Mouse (Mus musculus) MEL (cell line): ENCODE results near the gene Crim1. TPM values are rescaled to one million over a fixed set of nuclear protein-coding genes. Genes with fewer than 3 reads are reported as not detected.

Experiments
- DNase-seq: peaks from one replicate; pipeline ENCODE4 v3.0.0; 2011; ENCODE audit warnings: low read depth, low spot score
- H3K27ac ChIP-seq: 2 replicates; pipeline ENCODE4 v1.5.1; 2012; ENCODE audit warnings: low read depth, mild to moderate bottlenecking, control low read depth, low read length, moderate library complexity; ENCODE audit not compliant: control insufficient read depth
- H3K27me3 ChIP-seq, 2 experiments: fragments of 150-350 bp in 1 of 2; sonication (generic) in 1 of 2; 2 replicates each; pipeline ENCODE4 v1.6.1; 2012; ENCODE audit warnings: low read length in 2 of 2, mild to moderate bottlenecking in 2 of 2, improper control_type of control experiment in 1 of 2, moderate library complexity in 1 of 2; ENCODE audit not compliant: insufficient read depth in 2 of 2, control insufficient read depth in 1 of 2
- H3K36me3 ChIP-seq, 2 experiments: 2 replicates each; pipeline ENCODE4 v1.6.1; 2012 to 2014; ENCODE audit warnings: low read length in 2 of 2, improper control_type of control experiment in 1 of 2, inconsistent platforms in 1 of 2, mild to moderate bottlenecking in 1 of 2; ENCODE audit not compliant: insufficient read depth in 2 of 2, control insufficient read depth in 1 of 2
- H3K4me1 ChIP-seq, 2 experiments: fragments of 150-350 bp in 1 of 2; sonication (generic) in 1 of 2; 2 replicates each; pipeline ENCODE4 v1.6.1; 2012; ENCODE audit warnings: low read length in 2 of 2, improper control_type of control experiment in 1 of 2, mild to moderate bottlenecking in 1 of 2; ENCODE audit not compliant: insufficient read depth in 2 of 2, control insufficient read depth in 1 of 2
- H3K4me3 ChIP-seq, 2 experiments: fragments of 150-350 bp in 1 of 2; sonication (generic) in 1 of 2; 2 replicates each; pipeline ENCODE4 v1.5.1; 2012; ENCODE audit warnings: low read depth in 2 of 2, low read length in 2 of 2, mild to moderate bottlenecking in 2 of 2, moderate library complexity in 2 of 2, control low read depth in 1 of 2, improper control_type of control experiment in 1 of 2; ENCODE audit not compliant: control insufficient read depth in 1 of 2, insufficient read depth in 1 of 2
- H3K79me2 ChIP-seq: 2 replicates; pipeline ENCODE4 v1.6.1; 2012; ENCODE audit warnings: mild to moderate bottlenecking, low read length, moderate library complexity; ENCODE audit not compliant: control insufficient read depth, poor library complexity, insufficient read depth
- H3K9ac ChIP-seq: 2 replicates; pipeline ENCODE4 v1.6.1; 2012; ENCODE audit warnings: low read depth, mild to moderate bottlenecking, control low read depth, low read length, moderate library complexity; ENCODE audit not compliant: control insufficient read depth, poor library complexity, severe bottlenecking
- H3K9me3 ChIP-seq: fragments of 150-350 bp; sonication (generic); replicated peaks from 2 replicates; pipeline ENCODE4 v1.6.1; 2012; ENCODE audit warnings: mild to moderate bottlenecking, low read length, improper control_type of control experiment, moderate library complexity; ENCODE audit not compliant: insufficient read depth
- BHLHE40 ChIP-seq: IDR thresholded peaks from 2 replicates; pipeline ENCODE4 v1.6.1; 2012; ENCODE audit warnings: low read depth, mild to moderate bottlenecking, inconsistent platforms, low read length, improper control_type of control experiment, borderline replicate concordance
- CHD1 ChIP-seq: IDR thresholded peaks from 2 replicates; pipeline ENCODE4 v1.6.1; 2012; ENCODE audit warnings: low read depth, mild to moderate bottlenecking, inconsistent platforms, low read length, improper control_type of control experiment
- CHD2 ChIP-seq: IDR thresholded peaks from 2 replicates; pipeline ENCODE4 v1.6.1; 2011; ENCODE audit warnings: low read length, improper control_type of control experiment
- E2F4 ChIP-seq: IDR thresholded peaks from 2 replicates; pipeline ENCODE4 v1.6.1; 2011; ENCODE audit warnings: low read depth, low read length, improper control_type of control experiment, borderline replicate concordance
- ELF1 ChIP-seq: IDR thresholded peaks from 2 replicates; pipeline ENCODE4 v1.6.1; 2014; ENCODE audit warnings: low read depth, mild to moderate bottlenecking, inconsistent platforms, low read length, improper control_type of control experiment, moderate library complexity
- EP300 ChIP-seq, 2 experiments: IDR thresholded peaks; 2 replicates each; pipeline ENCODE4 v1.6.1; 2011; ENCODE audit warnings: improper control_type of control experiment in 2 of 2, low read length in 2 of 2, low read depth in 1 of 2, mild to moderate bottlenecking in 1 of 2
- GATA1 ChIP-seq: IDR thresholded peaks from 2 replicates; pipeline ENCODE4 v1.6.1; 2011; ENCODE audit warnings: low read depth, low read length, improper control_type of control experiment
- JUND ChIP-seq: IDR thresholded peaks from 2 replicates; pipeline ENCODE4 v1.6.1; 2011; ENCODE audit warnings: low read depth, mild to moderate bottlenecking, improper control_type of control experiment, low read length
- MAZ ChIP-seq: IDR thresholded peaks from 2 replicates; pipeline ENCODE4 v1.6.1; 2012; ENCODE audit warnings: low read depth, mild to moderate bottlenecking, inconsistent platforms, low read length, improper control_type of control experiment
- MEF2A ChIP-seq: IDR thresholded peaks from 2 replicates; pipeline ENCODE4 v1.6.1; 2014; ENCODE audit warnings: low read depth, mild to moderate bottlenecking, inconsistent platforms, low read length, improper control_type of control experiment; ENCODE audit not compliant: poor library complexity, insufficient replicate concordance, severe bottlenecking; ENCODE audit errors: extremely low read depth
- MXI1 ChIP-seq: IDR thresholded peaks from 2 replicates; pipeline ENCODE4 v1.6.1; 2011; ENCODE audit warnings: mild to moderate bottlenecking, low read depth, low read length, improper control_type of control experiment
- MYB ChIP-seq: IDR thresholded peaks from 2 replicates; pipeline ENCODE4 v1.6.1; 2011; ENCODE audit warnings: mild to moderate bottlenecking, low read depth, low read length, improper control_type of control experiment
- MYC ChIP-seq: IDR thresholded peaks from 2 replicates; pipeline ENCODE4 v1.6.1; 2011; ENCODE audit warnings: low read depth, mild to moderate bottlenecking, low read length, improper control_type of control experiment, moderate library complexity
- TBP ChIP-seq: IDR thresholded peaks from 2 replicates; pipeline ENCODE4 v1.8.0; 2011; ENCODE audit warnings: low read depth, low read length, improper control_type of control experiment
- TCF12 ChIP-seq: IDR thresholded peaks from 2 replicates; pipeline ENCODE4 v1.6.1; 2014; ENCODE audit warnings: low read depth, mild to moderate bottlenecking, inconsistent platforms, low read length, improper control_type of control experiment, moderate library complexity
- UBTF ChIP-seq: IDR thresholded peaks from 2 replicates; pipeline ENCODE4 v1.6.1; 2012; ENCODE audit warnings: low read depth, mild to moderate bottlenecking, inconsistent platforms, low read length, improper control_type of control experiment, moderate library complexity, borderline replicate concordance; ENCODE audit not compliant: insufficient read depth
- USF2 ChIP-seq, 2 experiments: IDR thresholded peaks; 2 replicates each; pipeline ENCODE4 v1.6.1; 2011 to 2012; ENCODE audit warnings: improper control_type of control experiment in 2 of 2, low read length in 2 of 2, borderline replicate concordance in 1 of 2, inconsistent platforms in 1 of 2, low read depth in 1 of 2, mild to moderate bottlenecking in 1 of 2; ENCODE audit not compliant: insufficient read depth in 1 of 2
- ZKSCAN1 ChIP-seq: IDR thresholded peaks from 2 replicates; pipeline ENCODE4 v1.6.1; 2012; ENCODE audit warnings: low read depth, mild to moderate bottlenecking, inconsistent platforms, low read length, improper control_type of control experiment, moderate library complexity
- ZMIZ1 ChIP-seq: IDR thresholded peaks from 2 replicates; pipeline ENCODE4 v1.6.1; 2012; ENCODE audit warnings: low read depth, mild to moderate bottlenecking, inconsistent platforms, low read length, improper control_type of control experiment, moderate library complexity
- ZNF384 ChIP-seq: IDR thresholded peaks from 2 replicates; pipeline ENCODE4 v1.6.1; 2012; ENCODE audit warnings: low read depth, mild to moderate bottlenecking, inconsistent platforms, low read length, improper control_type of control experiment
- polyA plus RNA-seq, 2 experiments: library from polyadenylated mRNA; stranded (reverse) in 1 of 2; unstranded in 1 of 2; fragments of >175 nt in 1 of 2; fragments of >200 nt in 1 of 2; gene quantifications; 2 replicates each; pipeline versions ENCODE4 v1.2.1 to v1.2.4; 2012; ENCODE audit warnings: low replicate concordance in 2 of 2, low read depth in 1 of 2; ENCODE audit not compliant: insufficient read length in 2 of 2, insufficient read depth in 1 of 2, missing spikeins in 1 of 2
- total RNA-seq: library from RNA; depleted of rRNA; stranded (reverse); fragments of 300-350 nt; gene quantifications from 2 replicates; pipeline ENCODE4 v1.2.3, GENCODE M21; 2012

Gene Crim1
- total and polyA plus RNA-seq, 3 experiments, result not detected

DNA sequence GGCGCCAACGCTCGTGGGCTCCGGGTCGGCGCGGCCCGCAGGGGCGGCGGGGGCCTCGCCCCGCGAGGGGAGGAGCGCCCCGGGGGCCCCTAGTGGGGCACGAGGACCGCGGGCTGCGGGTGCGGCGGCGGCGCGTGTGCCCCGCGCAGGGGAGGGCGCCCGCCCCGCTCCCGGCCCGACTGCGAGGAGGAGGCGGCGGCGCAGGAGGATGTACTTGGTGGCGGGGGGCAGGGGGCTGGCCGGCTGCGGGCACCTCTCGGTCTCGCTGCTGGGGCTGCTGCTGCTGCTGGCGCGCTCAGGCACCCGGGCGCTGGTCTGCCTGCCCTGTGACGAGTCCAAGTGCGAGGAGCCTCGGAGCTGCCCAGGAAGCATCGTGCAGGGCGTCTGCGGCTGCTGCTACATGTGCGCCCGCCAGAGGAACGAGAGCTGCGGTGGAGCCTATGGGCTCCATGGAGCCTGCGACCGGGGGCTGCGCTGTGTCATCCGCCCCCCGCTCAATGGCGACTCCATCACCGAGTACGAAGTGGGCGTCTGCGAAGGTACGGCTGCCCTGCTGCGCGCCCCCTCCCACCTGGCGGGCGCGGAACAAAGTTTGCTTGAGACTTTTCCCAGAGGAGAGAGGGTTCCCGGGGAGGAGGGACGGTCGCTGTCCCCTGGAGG lies 643 bp downstream of the Crim1 start:
- H3K4me3 ChIP-seq, result no peak overlapping the region
- no peak overlapping the region for H3K27ac ChIP-seq
- H3K4me1 ChIP-seq, result no peaks in the 10 kb centered on the region
- no peak overlapping the region for H3K9ac ChIP-seq
- H3K9me3 ChIP-seq, result no peaks in the 10 kb centered on the region
- TF ChIP-seq USF2 (IDR thresholded peaks at IDR 0.05; ENCODE audit: borderline replicate concordance in 1 of 2, insufficient read depth in 1 of 2, low read depth in 1 of 2, low read length in 2 of 2), result no peak
- TF ChIP-seq ELF1, result no peak
- no peak for TF ChIP-seq MEF2A
- TF ChIP-seq, all 39 proteins: peak for 0
- no peaks in the 10 kb centered on the region for H3K79me2 ChIP-seq
- H3K36me3 ChIP-seq, result no peaks in the 10 kb centered on the region
- no peaks in the 10 kb centered on the region for H3K27me3 ChIP-seq
- no peak for DNase-seq

DNA sequence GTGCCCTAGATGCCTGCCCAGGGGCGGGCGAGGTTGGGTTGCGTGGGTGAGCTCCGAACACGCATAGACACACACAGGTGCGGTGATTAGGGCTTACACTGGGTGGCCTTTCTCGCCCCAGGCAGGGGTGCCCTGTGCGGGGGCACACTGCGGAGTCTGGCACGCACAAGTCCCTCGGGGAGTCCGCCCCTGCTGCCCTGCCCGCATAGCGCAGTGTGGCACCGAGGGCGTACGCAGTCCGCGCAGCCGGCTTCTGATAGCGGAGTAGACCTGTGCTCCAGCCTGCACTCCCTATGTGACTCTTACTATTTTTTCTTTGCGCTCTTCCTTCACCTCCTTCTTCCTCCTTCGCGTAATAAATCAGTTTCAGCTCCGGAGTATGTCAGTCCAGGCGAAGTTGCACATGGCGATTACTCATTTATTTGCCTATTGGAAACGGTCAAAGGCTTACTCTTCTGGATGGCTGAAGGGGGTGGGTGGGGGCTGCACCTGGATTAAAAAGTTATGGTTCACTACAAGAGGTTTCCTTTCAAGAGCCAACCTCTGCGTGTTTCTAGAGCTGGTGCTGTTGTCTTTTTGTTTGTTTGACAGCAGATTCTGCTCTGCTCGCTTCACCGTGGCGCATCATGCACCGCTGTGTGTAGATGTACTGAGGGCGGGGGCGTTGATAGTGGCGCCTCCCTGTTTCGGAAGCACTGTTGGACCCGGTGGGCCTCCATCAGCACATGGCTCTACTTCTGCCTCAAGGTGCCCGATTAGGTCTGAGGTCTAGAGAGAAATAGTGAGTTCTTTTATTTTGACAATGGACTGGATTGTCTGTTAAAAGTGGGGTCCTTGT lies 1.4 kb downstream of the Crim1 start:
- Histone ChIP-seq H3K9ac (no peak overlapping the region), H3K27ac (no peak overlapping the region), H3K4me1 (no peaks in the 10 kb centered on the region), H3K36me3 (no peaks in the 10 kb centered on the region), H3K27me3 (no peaks in the 10 kb centered on the region), H3K9me3 (no peaks in the 10 kb centered on the region), H3K4me3 (no peak overlapping the region), H3K79me2 (no peaks in the 10 kb centered on the region)
- TF ChIP-seq ZNF384, result no peak
- no peak for TF ChIP-seq GATA1
- no peak for TF ChIP-seq CHD2
- no peak for TF ChIP-seq MYB
- no peak for TF ChIP-seq MXI1
- no peak for TF ChIP-seq MYC
- no peak for TF ChIP-seq EP300 (IDR thresholded peaks at IDR 0.05; ENCODE audit: low read depth in 1 of 2, low read length in 2 of 2)
- no peak for TF ChIP-seq E2F4
- TF ChIP-seq ZKSCAN1, result no peak
- no peak for TF ChIP-seq TBP
- no peak for TF ChIP-seq TCF12
- no peak for TF ChIP-seq CHD1
- TF ChIP-seq ZMIZ1, result no peak
- no peak for TF ChIP-seq BHLHE40
- TF ChIP-seq UBTF, result no peak
- TF ChIP-seq JUND, result no peak
- TF ChIP-seq MAZ, result no peak
- no peak for DNase-seq
